Mouse (Mus musculus) gastrocnemius, postnatal 36 days (tissue): ENCODE results near the gene Dnase1l1. TPM values are rescaled to one million over a fixed set of nuclear protein-coding genes. Genes with fewer than 3 reads are reported as not detected.

ENCODE experiments used
- microRNA-seq, 2 experiments: library from miRNA; unstranded; fragments of <30 nt; microRNA quantifications; one replicate each; pipeline ENCODE4 v1.2.0; 2021
- total RNA-seq, 2 experiments: library from RNA; stranded (reverse); gene quantifications; 2 replicates each; pipeline ENCODE4 v1.2.3; 2021

The Dnase1l1 gene
- total RNA-seq, 2 experiments from 2014 or later = 102 to 107 TPM

Small RNAs within 50 kb of the gene (microRNA-seq; reads per million reads assigned to microRNA genes)
- gene Mir7091 (0 to 0.36 reads per million in 2 experiments), gene Mir7092 (0 reads per million in 2 experiments)

Other genes with a start within 250 kb of the Dnase1l1 start
- not detected for gene Opn1mw, start 154.9 kb downstream of the Dnase1l1 start, total RNA-seq
- gene Mecp2, start 147.0 kb downstream of the Dnase1l1 start, total RNA-seq = 10 to 100 TPM; 21.6 to 27.7 TPM
- not detected for gene Tex28, start 114.5 kb downstream of the Dnase1l1 start, total RNA-seq
- not detected for gene Tktl1, start 105.1 kb downstream of the Dnase1l1 start, total RNA-seq
- 10 to 100 TPM; 32.9 to 39.5 TPM for gene Flna, start 32.5 kb downstream of the Dnase1l1 start, total RNA-seq
- 10 to 100 TPM; 18.1 to 20.5 TPM for gene Emd, start 27.6 kb downstream of the Dnase1l1 start, total RNA-seq
- gene Rpl10, start 11.5 kb downstream of the Dnase1l1 start, total RNA-seq = 100 to 1,000 TPM; 133 to 141 TPM
- gene Taz, start 425 bp downstream of the Dnase1l1 start, total RNA-seq = 10 to 100 TPM; 39.0 to 43.7 TPM
- 10 to 100 TPM; 83.9 to 88.0 TPM for gene Atp6ap1, start 14.8 kb upstream of the Dnase1l1 start, total RNA-seq
- gene Gdi1, start 22.7 kb upstream of the Dnase1l1 start, total RNA-seq = 10 to 100 TPM; 28.6 to 33.1 TPM
- gene Fam50a, start 30.7 kb upstream of the Dnase1l1 start, total RNA-seq = 10 to 100 TPM; 21.7 to 22.1 TPM
- under 1 TPM; 0.46 to 0.64 TPM for gene Plxna3, start 46.7 kb upstream of the Dnase1l1 start, total RNA-seq
- 10 to 100 TPM; 33.8 to 36.3 TPM for gene Lage3, start 71.3 kb upstream of the Dnase1l1 start, total RNA-seq
- gene Ubl4a, start 90.9 kb upstream of the Dnase1l1 start, total RNA-seq = 10 to 100 TPM; 49.5 to 51.4 TPM
- gene Slc10a3, start 91.0 kb upstream of the Dnase1l1 start, total RNA-seq = 1 to 10 TPM; 2.1 to 2.3 TPM
- 10 to 100 TPM; 12.5 to 12.6 TPM for gene Fam3a, start 110.9 kb upstream of the Dnase1l1 start, total RNA-seq
- 10 to 100 TPM; 20.6 to 24.2 TPM for gene Ikbkg, start 111.0 kb upstream of the Dnase1l1 start, total RNA-seq
- 1 to 10 TPM; 2.9 to 3.3 TPM for gene G6pdx, start 146.9 kb upstream of the Dnase1l1 start, total RNA-seq
- gene Gm6880, start 199.1 kb upstream of the Dnase1l1 start, total RNA-seq = not detected